Mouse (Mus musculus): ENCODE data around the gene Camk2g.

- TF ChIP-seq ZNF384 (IDR thresholded peaks at IDR 0.05; ENCODE audit: low read depth, low read length), result no peak
- TF ChIP-seq CHD2 (IDR thresholded peaks at IDR 0.05; ENCODE audit: low read depth, low read length), result no peak
- TF ChIP-seq MAFK (IDR thresholded peaks at IDR 0.05; ENCODE audit: insufficient read depth, low read depth, low read length), result no peak
- TF ChIP-seq HCFC1 (IDR thresholded peaks at IDR 0.05; ENCODE audit: borderline replicate concordance, insufficient read depth, low read length), result no peak
- TF ChIP-seq ZC3H11A (IDR thresholded peaks at IDR 0.05; ENCODE audit: borderline replicate concordance, low read depth, low read length), result no peak
Measured at GRCm38 (mm10) chr14:20773410-20773809, 20.5 kb downstream of the Camk2g start.
